Mouse (Mus musculus) liver (tissue): ENCODE measurements around the gene Lrrn3.
A peak's percentile ranks its signal among the peaks of the same experiment; 100 is the strongest.

Experiments used
- DNase-seq: peaks from one replicate; pipeline ENCODE4 v3.0.0-alpha.2; 2020; ENCODE audit warnings: mixed read lengths

Gene Lrrn3

DNA sequence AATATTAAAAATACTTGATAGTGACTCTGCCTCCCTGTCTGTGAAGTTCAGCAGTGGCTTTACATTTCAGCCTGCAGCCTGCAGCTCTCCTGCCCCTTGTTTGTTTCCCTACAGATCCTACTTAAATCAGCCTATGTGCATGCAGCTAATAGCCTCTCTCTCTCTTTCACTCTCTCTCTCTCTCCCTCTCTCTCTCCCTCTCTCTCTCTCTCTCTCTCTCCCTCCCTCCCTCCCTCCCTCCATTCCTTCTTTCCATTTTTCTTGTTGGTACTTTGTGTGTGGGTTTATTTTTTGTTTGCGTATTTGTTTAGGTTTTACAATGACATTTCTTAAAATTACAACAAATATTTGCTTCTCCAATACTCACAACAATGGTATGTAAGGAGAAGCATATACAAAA, at the start of gene Lrrn3:
Gene Lrrn3 (minus strand): TSS at position 101 of the 400 bp plus-strand sequence.
- no peak for DNase-seq

DNA sequence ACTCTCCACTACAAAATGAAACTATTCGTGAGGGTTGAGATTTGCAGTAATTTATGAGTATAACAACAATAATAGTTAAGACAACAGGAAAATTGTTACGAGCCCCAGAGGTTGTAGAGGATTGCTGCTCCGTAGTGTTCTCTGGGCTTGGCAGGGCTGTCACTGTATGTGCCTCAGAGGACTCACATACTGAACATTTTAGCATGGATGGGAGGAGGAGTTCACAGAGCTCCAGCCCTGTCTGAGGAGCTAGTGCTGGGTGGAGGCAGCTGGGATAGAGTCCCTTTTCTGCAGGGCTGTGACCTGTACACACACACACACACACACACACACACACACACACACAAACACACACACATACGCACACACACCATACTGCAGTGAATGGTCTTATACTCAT, 42.2 kb upstream of the Lrrn3 start:
- DNase-seq, result no peak

DNA sequence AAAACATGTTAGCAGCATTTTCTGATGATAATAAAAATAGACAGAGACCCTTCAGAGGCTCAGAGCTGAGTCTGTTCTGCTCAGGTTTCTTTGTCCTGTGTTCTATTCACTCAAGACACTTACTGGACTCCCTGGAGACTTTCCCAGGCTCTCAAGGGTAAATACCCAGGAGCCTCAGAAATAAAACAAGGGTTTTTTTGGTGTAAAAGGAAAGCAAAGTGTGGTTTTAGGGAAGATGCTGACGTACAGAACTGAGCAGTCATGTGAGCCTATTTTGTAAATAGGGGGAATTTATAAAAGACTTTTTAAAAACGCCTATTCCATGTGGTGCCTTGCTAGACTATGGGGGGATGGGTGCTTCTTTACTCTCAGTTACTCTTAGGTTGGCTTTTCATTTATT, 40.5 kb upstream of the Lrrn3 start:
- no peak for DNase-seq

DNA sequence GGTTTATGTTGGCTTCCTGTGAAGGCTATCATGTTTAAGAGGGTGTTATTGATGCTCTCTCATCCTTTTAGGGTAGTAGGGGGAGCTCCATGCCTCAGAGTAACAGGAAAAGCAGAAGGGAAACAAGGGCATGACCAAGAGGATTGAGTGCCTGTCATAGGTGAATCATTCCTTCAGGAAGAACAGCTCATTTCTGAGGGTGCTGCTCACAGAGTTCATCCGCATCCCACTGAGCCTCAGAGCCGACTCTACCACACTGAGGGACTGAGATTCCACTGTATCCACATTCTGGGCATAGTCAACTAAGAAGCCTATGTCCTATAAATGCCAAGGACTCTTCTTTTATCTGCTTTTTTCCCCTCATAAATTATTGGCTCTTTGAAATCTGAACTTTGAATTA, 35.4 kb upstream of the Lrrn3 start:
- DNase-seq, result no peak

DNA sequence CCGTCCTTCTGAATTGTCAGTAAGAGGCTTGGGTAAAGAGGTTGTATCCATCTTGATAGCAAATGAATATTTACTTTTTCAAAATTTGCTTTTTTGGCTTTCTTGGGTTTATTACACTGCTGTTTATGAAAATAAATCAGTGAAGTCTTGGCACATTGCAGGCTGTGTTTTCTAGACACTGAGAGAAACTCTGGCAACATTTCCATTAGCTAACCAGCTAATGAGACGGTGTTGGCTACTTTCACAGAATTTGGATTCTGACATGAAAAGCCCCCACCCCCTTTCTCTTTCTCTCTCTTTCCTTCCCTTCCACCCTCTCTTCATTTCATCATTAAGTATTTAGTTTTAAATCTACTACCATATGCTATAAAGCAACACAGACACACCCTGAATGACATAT, 34.1 kb upstream of the Lrrn3 start:
- no peak for DNase-seq

DNA sequence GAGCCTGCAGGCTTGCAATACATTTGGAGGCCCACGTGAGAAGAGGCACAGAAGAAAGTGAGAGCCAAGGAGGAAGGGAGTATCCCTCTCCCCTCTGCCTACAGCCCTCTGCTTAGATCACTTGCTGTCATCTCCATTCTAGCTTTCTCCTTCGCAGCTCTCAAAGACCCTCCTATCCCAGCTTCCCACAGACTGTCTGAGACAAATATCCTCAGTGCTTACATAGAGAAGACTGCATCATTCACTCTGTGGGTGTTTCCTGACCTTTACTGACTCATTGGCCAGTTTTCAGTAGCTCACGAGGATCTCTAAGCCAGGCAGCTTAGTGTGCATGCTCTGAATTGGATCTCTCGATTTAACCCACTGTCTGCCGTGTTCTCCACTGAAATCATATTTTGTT, 32.7 kb upstream of the Lrrn3 start:
- DNase-seq, result no peak

DNA sequence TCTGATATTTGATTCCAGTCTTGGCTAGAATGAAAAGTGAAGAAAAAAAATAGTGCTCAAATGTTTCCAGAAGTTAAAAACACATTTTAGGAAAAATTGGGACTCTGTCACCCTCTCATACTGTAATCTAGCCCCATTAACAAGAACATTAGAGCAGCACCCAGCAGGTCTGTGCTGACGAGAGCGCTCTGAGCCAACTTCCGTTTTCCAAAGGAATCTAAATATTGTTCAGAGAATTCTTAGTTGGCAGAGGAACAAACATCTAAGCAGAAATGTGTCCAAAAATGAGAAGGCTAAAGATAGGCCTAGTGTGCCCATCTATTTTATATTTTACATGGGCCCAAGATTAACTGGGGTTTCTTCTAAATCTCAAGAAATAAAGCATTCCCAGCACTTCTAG, 24.4 kb upstream of the Lrrn3 start:
- DNase-seq, result no peak

DNA sequence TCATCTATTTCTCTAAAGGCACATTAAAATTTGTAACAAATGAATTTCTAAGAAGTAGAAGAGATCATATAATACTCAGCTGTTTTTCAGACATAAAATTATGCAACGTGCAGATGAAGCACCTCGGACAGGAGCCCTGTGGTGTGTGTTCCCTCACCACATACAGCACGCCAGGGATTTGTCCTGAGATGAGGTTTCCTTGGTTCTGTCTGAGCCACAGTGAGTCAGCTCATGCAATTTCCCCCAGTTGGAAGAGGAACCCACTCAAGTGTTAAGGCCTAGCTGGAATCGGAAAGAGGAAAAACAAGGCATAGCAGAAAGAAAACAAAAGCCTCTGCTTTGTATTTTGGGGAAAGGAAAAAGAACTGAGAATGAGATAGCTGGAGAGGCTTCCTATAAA, 22.4 kb upstream of the Lrrn3 start:
- DNase-seq, result no peak

DNA sequence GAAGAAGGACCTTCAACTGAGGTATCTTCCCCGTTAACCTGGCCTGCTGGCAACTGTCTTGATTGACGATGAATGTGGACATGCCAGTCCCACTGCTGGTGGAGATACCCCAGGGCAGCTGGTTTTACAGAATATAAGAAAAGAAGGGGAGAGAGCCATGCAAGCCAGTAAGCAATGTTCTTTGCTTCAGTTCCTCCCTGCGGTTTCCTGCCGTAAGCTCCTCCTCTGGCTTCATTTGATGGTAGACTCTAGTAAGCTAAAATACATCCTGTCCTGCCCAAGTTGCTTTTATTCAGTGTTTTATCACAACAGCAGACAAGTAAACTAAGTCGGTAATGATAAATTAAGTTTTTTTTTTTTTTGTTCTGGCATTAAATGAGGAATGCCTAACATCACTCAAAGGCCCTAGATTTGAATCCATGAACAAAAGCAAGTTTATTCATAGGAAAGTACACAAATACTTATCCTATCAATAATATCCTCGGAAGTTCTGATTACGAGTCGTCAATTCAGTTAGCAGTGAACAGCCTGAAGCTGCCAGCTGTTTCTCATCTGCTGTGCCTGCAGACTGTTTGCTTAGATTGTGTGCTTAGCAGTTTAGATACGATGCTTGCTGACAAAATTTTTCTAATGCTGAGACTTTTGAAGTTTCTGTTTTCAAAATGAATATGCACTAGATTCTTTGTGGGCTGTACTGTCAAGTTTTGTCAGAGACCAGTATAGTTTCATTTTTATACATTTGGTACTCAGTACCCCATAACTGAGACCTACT, 14.0 kb upstream of the Lrrn3 start:
- DNase-seq, result no peak

DNA sequence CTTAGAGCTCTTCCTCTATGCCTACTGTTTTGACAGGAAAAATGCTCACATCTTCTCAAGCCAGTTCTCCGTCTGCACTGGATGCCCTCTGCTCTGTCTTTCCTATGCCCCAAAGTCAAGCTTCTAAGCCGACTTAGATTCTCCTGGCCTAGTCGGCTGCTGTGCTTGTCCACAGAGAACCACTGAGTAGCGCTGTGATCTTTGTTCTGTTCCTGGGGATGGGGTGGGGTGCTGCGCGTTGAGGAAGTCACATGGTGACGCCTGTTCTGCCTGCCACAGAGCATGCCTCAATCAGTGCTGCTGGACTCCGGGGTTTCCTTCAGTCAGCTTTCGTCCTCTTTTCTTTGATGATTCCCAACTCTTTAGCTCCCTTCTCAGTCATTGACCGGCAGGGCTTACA, 8.4 kb upstream of the Lrrn3 start:
- no peak for DNase-seq

DNA sequence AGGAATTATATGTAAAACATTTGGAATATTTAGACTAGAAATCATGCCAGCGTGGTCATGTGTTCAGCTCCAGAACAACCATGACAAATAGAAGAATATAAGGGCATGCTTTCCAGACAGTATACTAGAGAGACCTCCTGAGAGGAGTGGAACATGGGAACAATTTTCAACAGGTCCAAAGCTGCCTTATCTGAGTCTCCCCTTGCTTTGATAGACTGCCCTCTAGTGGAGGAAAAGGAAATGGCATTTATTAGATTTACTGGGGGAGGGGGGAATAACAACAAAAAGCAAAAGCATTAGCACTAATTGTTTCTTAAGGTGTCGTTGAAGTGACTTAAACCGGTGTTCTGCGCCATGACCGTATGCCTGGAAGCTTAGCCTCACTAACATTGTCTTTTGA, 774 bp upstream of the Lrrn3 start:
- no peak for DNase-seq

DNA sequence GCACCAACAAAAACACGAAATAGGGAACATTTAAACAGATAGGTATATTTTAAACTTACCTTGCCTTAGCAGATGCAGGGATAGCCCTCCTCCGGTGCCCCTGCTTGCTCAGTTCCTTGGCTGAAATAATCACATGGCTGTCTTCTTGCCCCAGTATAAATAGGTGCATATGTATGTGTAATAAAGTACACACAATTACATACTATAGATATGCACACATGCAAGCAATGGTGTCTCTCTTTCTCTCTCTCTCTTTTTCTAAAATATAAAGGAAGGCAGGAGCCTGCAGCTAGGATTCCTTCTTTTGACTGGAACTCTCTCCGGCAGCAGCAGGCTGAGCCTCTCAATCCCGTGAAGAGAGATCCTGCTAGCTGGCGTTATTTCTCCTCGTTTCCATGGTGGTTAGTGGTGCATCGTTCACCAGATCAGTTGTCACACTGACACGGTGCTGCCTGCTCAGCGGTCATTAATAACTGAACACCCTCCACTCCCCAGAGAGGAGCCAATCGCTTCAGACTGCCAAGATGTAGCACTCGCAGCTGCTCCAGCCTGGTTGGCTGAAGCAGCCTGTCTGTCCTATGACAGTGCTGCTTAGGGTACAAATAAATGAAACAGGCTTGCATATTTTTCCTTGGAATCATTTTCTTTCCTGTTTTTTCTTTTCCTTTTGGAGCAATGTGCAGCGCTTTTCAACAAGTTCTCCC, 567 bp downstream of the Lrrn3 start:
- DNase-seq, result peak; percentile 24

DNA sequence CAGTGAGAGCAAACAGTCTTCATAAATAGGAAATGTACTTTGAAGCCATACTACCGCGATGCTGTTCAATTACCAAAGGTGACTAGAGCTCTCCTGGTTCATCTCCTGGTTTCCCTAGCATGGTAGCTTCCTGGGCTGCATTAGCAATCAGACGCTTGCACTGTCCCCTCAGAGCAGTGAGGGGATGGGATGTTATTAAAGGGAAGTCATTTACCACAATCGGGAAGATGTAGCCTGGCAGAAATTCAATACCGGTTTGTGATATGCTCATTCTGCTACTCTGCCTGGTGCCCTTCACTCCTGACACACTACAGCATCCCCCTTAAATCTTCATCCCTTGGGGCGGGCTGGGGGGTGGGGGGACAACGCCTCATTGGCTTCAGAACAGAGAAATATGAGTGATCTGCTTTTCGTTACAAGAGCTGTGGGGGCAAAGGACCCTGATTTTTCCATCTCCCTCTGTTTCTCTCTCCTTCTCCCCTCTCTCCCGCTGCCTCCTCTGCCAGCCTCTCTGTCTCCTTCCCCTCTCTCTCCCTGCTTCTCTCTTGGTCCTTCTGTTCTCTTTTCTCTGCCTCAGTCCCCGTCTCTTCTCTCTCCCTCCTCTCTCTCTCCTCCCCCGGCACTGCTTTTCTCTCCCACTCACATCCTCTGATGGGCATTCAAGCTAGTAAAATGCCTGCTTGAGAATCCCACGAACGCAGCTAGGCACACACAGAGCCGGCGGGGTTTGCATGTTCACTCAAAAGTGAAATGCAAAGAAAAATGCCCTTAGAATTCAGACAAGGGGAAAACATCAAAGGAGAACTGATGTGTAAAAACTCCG, 1.3 kb downstream of the Lrrn3 start:
- no peak for DNase-seq

DNA sequence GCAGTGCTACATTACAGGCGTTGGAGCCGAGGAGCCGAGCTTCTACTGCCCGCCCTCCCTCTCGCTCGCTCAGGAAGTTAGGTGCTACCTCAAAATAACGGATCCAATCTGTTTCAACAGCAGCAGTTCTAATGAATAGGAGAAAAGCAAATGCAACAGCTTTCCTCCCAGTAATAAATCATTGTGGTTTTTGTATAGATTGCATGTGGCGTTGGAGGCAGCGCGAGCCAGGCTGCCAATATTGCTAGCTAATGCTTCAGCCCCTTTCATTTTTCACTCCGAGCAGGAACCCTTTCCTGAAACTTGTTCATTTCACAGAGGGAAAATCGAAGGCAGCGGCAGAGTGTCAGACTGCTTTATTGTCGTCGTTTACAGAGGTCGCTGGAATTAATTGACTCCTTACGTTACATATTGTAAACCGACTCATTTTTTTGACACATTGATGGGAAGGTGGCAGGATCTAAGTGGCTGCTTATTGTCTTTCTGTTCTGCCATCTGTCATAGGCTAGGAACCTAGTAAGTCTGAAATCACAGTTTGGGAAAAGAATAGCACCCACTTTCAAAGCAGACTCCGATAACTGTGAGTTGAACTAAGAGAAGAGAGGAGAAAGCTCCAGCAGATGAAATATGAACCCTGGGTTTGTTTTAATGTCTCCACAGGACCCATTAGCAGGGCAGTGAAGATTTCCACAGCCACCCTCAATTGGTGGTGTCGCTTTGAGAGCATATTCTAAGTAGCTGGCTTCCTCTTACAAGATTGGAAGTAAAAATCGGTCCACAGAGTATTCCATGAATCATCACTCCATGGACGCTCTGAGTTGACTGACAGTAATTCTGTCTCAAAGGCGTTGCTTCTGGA, 2.4 kb downstream of the Lrrn3 start:
- DNase-seq, result no peak

DNA sequence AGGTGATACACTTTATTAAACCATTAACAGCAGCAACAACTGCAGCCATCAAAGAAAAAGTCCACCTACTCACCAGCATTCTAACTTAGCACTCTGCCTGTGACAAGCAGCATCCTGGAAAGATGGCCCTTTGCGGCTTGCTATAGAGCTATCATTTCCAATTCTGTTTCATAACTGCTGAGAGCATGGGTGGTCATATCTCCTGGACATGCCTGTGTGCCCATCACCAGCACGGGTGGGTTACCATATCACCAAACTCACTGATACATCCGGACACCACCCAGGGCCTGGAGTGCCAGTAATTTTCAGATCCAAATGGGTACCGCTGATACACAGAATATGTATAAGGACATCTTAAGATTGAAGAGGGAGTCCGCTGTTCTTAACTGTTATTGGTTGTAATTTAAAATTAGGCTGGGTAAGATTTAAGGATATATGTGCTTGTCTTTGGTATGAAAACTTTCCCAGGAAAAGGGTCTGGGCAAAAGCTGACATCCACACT, 3.1 kb downstream of the Lrrn3 start:
- DNase-seq, result no peak

DNA sequence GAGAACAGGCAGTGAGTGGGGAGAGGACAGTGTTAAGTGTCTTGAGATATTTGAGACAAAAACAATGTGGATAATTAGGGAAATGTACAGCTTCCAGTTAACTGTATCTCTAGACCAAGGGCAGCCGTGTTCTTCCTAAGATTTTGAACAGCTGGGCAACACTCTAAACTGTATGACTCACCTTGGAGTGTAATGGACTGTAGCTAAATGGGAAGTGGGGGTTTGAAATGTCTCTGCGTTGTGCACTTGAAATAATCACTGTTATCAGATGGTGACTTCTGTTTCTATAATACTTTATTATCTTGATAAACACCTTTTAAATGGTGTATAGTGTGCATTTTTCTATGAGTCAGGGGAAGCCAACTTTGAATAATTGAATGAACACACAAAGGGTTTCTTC, 4.7 kb downstream of the Lrrn3 start:
- DNase-seq, result no peak

DNA sequence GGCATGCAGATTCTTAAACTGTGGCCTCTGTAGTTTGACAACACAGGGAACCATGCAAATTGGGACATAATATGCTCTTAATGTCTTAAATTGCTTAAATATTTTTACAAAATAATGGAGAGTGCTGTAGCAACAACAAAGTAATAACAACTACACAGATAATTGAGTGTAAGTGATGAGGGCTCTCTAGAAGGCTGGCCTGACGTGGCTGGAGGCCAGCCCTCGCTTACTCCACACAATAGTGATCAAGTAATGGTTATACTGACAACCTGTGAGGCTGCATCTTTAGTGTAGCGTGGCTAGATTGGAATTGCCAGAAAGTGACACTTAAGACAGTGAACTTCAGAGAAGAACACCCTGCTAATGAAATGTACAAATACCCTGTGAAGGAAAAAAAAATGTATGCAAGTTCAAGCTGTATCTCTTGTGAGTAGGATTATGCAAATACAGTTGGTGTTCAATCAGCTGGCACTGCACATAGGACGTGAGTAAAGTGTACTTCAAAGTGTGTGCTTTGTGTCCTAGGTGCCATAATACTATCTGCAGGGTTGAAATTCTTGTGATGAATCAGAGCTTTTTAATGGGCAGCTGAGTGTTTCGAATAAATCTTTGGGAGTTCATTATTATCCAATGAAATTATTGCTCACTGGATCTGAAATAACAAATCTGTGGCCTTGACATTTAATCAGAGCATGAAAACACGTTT, 17.0 kb downstream of the Lrrn3 start:
- no peak for DNase-seq

DNA sequence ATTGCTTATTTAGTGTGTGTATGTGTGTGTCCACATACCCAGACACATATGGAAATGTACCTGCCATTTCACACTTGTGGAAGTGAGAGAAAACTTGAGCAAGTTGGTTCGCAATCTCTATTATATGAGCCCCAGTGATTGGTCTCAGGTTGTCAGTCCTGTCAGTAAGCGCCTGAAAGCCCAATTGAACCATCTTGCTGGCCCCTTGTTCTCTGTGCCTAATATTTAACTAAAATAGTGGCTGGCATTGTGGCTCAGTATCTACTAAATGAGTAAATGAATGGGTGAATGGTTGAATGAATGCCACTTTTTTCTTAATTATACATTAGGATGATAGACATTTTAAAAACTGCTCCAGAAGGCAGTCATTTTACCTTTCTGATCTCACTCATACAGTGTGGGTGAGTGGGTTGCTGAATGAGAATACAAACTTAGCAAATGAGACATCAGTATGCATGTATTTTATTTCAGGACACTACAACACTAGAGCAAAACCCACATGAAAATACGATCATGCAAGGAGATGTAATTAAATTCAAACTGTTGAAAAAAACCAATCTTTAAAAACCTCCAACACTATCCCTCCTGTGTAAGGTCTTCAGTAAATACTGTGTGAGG, 17.7 kb downstream of the Lrrn3 start:
- DNase-seq, result no peak

DNA sequence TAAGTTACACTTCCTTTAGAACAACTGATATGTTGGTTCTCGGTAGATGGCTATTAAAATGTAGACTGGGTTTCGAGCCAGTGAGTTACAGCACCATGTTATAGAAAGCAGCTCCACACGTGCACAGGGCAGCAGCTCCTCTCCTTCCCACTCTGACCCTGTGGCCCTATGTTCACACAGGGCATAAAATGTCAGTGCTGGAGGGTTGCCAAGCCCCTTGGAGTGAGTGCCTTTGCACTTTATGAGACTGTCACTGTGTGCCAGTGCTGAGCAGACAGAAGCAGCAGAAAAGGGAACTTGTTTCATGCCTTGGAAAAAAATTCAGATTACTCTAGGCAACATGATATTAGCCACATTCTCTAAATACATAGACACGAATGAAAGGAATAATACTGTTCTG, 47.8 kb downstream of the Lrrn3 start:
- peak; percentile 7 for DNase-seq

DNA sequence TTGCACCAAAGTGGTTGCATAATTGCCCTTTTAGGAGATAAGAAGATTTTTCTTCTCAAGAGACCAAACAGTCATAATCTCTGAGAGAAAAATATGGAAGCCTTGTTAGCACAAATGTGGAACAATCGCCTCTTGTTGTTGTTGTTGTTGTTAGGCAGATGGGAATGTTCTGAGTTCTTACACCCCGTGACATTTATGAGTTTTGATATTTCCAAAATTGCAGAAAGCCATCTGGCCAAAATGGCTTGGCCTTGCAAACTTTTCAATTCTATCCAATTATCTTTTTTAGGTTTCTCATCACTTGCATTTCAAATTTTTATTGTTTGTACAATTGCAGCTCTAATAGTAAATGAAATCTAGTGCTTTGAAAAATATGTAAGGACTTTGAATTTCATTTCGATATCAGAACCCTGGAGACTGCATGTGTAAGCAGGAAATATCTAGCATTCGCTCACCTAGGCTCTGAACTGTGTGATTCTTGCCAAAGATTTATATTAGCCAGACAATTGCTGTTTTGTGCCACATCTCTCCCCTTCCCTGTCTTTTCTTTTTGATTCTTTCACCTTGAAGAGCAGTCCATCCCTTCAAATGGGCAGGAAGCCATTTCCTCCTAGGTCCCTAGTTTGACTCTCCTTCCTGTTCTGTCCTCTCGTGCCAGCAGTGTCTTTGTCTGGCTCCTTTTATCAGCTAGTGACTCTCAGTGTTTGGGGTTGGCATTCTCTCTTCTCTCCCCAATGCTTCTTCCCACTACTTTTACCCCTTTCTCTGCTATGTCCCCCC, 49.8 kb downstream of the Lrrn3 start:
- DNase-seq, result no peak

DNA sequence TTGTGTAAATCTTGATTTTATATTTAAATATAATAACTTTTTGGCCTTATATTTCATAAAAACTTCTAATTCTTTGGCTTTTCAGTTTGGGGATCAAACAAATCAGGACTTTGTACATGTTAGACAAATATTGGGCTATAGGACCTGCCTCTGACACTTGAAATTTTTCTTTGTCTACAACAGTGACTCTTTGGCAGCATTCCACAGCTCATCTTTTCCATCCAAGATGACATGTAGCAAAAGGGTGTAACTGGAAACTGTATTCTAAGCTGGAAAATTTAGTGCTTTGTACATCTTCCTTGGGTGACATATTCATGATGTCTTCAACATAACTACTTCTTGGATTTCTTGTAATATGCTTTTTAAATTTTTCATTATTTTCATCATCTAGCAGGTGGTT, 57.4 kb downstream of the Lrrn3 start:
- no peak for DNase-seq
